Mouse (Mus musculus) thymus, adult 2 months (tissue): Measurements from ENCODE around the gene Cxcl13.

ENCODE experiments used
- CTCF ChIP-seq: fragments of 200-500 bp; IDR thresholded peaks from 2 replicates; pipeline ENCODE4 v1.5.1; 2012; ENCODE audit warnings: mild to moderate bottlenecking, control low read depth, low read length, moderate library complexity, borderline replicate concordance; ENCODE audit not compliant: control insufficient read depth, poor library complexity, insufficient read depth; ENCODE audit errors: extremely low read depth
- POLR2A ChIP-seq: fragments of 200-500 bp; IDR thresholded peaks from 2 replicates; pipeline ENCODE4 v1.6.1; 2012; ENCODE audit warnings: mild to moderate bottlenecking, low read length, control low read depth, moderate library complexity; ENCODE audit not compliant: control insufficient read depth, poor library complexity, insufficient read depth; ENCODE audit errors: extremely low read depth

GRCm38 (mm10) chr5:95945120-95945519 is 11.6 kb upstream of the Cxcl13 start:
- no peak for TF ChIP-seq CTCF
- no peak for TF ChIP-seq POLR2A
